Mouse (Mus musculus) T-cell, adult 2 months (primary cell): ENCODE data around the gene Exd1.
A peak's percentile ranks its signal among the peaks of the same experiment; 100 is the strongest.

Experiments
- DNase-seq: peaks from one replicate; pipeline ENCODE4 v3.0.0; 2022; ENCODE audit warnings: low spot score

Exd1 gene

GRCm38 (mm10) chr2:119547522-119548370 is at the start of gene Exd1, which contains the start of gene Chp1:
TSS of gene Exd1 (minus strand) at chr2:119547627.
TSS of gene Chp1 (plus strand) at chr2:119547697.
- peak; percentile 93 for DNase-seq

DNA sequence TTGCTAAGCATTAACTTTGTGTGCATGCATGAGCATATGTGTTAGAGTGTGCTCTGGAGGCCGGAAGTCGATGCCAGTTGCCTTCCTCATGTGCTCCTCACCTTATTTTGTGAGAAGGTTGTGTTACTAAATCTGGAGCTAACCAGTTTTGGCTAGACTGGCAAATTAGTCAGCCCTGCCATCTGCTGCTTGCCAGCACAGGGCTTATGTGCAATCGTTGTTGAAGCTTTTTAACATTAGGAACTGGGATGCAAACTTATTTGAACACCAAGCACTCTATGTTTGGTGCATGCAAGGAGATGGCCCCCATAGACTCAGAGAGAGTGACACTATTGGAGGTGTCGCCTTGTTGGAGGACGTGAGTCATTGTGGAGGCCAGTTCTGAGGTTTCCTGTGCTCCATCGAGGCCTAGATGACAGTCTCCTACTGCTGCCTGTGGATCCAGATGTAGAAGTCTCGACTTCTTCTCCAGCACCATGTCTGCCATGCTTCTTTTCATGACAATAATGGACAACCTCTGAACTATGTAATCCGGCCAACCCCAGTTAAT is 49.4 kb upstream of the Exd1 start:
- DNase-seq, result no peak

GRCm38 (mm10) chr2:119595308-119595707 is 47.9 kb upstream of the Exd1 start:
- no peak for DNase-seq

- peak; percentile 91 for DNase-seq
These were observed 46.9 kb upstream of the Exd1 start for GRCm38 (mm10) chr2:119594113-119594981.

DNA sequence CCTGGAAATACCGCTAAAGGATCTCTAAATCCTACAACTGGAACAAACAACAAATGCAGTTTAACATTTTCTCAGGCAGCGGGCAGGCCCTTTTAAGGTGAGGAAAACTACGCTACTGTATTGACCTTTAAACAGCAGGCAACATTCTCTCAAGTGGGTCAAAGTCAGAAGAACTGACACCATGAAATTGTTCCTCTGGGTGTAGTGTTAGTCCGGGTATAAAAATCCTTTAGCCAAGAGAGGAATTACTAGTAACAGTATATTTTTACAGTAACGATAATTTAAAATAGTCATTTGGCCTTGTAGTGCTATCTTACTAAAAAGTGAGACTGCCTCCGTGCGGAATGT is 46.3 kb upstream of the Exd1 start:
- no peak for DNase-seq

- DNase-seq, result peak; percentile 8
These were observed 43.8 kb upstream of the Exd1 start for GRCm38 (mm10) chr2:119591247-119591646.

GRCm38 (mm10) chr2:119587383-119587782 is 40.0 kb upstream of the Exd1 start:
- peak; percentile 64 for DNase-seq

DNA sequence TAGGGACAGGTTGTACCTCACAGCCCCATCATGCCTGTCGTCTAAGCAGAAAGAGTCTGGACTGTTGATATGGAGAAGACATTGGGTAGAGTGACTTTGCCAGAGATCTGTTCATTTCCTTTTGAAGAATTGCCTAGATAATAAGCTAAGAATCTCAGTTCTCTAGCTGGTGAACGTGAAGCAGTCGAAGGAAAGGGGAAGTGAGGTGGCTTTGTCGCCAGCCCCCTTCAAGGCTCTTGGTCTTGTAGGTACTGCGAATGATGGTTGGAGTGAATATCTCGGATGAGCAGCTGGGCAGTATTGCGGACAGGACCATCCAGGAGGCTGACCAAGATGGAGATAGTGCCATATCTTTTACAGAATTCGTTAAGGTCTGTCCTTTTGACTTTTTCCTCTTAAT is 36.9 kb upstream of the Exd1 start:
- DNase-seq, result no peak

DNA sequence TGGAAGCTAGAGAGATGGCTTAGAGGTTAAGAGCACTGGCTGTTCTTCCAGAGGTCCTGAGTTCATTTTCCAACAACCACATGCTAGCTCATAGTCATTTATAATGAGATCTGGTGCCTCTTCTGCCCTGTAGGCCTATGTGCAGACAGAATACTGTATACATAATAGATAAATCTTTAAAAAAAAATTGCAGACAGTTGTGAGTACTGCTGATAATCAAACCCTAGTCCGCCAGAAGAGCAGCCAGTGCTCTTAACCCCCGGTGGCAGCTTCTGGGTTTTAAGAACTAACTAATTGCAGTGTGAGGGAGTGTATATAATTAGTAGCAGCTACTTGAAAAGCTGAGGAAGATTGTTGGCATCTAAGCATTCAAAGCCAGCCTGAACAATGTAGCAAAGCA is 36.0 kb upstream of the Exd1 start:
- DNase-seq, result no peak

- no peak for DNase-seq
These were observed 34.1 kb upstream of the Exd1 start for GRCm38 (mm10) chr2:119581571-119581970.

DNA sequence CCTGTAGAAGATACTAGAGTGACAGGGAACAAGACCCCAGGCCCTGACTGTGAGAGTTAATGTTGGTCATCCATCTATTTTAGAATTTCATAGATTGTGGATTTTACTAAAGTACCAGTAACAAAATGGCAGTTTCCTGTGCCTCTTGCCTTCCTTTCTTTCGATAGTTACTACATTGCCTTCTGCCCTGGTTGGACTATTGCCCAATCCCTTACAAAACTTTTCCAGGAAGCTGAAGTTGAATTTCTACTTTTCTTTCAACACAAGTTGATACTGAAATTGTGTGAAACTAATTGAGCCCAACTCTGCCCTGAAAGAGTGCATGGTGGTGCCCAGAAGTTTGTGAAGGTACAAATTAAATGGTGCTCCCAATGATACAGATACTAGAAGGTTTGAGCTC is 25.0 kb upstream of the Exd1 start:
- DNase-seq, result no peak

DNA sequence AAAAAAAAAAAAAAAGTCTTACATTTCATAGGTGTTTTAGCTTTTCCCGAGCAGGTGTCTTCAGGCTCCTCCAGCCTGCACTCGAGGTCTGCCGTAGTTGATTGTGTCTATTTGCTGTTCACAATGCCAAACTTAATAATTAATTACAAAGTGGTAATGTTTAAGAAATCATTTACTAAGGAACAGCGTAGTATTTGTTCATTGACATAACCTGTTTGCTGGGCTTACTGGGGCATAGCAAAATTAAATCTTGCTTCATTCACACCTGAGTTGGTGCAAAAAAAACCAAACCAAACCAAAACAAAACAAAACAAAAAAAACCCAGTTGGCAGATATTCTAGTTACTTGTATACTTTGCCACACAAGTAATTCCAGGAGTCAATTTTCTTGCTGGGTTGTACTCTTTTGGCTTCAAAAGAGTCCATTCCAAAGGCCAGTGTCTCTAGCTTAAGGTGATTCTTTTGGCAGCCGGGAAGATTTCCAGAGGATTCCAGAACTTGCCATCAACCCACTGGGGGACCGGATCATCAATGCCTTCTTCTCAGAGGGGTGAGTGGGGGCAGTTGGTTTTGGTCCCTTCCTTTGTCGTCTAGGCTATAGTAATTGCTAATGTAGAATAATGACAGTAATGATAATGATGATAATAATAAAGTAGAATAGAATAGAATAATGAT is 18.9 kb upstream of the Exd1 start:
- DNase-seq, result no peak

GRCm38 (mm10) chr2:119565284-119565683 is 17.9 kb upstream of the Exd1 start:
- DNase-seq, result no peak

- no peak for DNase-seq
These were observed 14.4 kb upstream of the Exd1 start for GRCm38 (mm10) chr2:119561794-119562193.

DNA sequence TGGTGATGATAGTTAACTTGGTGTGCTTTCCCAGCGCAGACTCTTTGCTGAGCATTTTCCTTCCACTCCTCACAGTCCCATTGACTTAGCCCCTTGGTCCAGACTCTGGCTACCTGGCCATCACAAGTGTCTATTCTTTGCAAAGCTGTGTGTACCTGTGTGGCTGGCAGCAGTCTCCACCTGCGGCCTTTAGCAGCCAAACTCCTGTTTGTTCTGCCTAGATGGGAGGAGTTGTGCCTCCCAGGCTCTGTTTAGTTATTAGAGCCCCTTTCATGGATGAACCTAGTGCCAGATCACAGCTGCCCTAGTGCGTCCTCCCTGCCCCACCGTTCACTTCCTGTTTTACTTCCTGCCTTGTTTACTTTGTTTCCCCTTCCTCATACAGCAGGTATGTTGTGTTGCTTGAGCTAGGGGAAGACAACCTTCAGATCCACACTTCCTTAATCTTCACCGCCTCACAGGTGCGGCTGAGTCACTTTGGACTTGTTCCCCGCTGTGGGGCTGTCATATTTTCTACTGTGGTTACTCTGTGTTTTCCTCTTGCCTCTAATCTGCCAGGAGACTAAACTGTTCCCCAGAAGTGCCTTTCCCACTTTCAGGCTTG is 11.4 kb upstream of the Exd1 start:
- DNase-seq, result peak; percentile 44

- DNase-seq, result no peak
These were observed 10.6 kb upstream of the Exd1 start for GRCm38 (mm10) chr2:119558039-119558438.

GRCm38 (mm10) chr2:119549678-119550077 is 2.3 kb upstream of the Exd1 start:
- DNase-seq, result no peak

- no peak for DNase-seq
These were observed 1.3 kb upstream of the Exd1 start for GRCm38 (mm10) chr2:119548691-119549090.

DNA sequence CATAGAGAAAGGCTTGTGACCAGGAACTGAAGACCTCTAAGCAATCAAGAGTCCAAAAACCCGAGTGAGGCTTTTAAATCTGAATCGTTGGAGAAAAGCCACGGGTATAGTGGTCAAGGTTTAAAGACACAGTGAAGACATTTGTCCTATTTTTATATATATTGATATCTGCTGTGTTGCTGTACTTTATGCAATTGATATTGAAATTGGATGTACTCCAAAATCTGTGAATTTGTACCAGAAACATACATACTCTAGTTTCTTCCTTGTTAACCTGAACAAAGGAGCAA is 889 bp upstream of the Exd1 start:
- no peak for DNase-seq

DNA sequence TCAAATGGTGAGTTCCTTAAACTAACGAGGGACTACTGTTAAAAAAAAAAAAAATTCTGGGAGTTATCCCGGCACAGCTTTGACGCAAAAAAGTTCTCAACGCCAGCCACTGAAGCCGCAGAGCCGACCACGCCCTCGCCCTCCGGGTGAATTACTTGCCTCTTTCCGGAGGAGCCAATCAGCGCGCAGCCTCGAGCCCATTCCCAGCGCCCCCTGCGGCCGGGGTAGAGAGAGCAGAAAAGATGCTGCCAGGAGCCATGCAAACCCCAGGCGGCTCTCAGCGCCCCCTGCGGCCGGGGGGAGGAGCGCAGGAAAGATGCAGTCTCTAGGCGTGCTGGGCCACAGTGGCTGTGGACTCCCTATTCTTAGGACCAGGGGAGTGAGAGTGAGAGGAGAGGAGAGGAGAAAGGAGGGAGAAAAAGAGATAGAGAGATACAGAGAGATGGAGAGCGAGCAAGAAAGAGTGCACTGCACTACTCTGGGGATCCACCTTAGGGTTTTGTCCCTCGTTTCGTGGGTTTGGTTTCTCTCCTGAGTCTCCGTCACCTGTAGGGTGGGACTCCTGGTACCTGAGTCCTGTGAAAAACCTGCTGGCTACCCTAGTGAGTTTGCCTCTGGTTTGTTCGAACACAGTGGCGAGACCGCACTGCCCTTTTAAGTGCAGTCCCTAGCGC is 442 bp downstream of the Exd1 start:
- DNase-seq, result peak; percentile 94

DNA sequence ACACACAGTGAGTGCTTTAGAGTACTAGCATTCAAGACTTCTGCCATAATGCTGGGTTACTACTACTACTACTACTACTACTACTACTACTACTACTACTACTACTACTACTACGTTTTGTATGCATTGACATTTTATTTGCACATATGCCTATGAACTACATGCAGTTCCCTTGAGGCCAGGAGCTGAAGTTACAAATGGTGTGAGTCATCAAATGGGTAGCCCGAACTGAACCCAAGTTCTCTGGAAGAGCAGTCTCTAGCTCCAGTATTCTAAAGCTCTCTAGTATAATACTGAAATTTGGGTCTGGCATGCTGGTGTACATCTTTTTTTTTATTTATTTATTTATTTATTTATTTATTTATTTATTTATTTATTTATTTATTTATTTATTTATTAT is 3.8 kb downstream of the Exd1 start:
- DNase-seq, result no peak

- DNase-seq, result peak; percentile 56
These were observed 5.3 kb downstream of the Exd1 start for GRCm38 (mm10) chr2:119542106-119542505.
